Mouse (Mus musculus): ENCODE results near the gene Lman1l. TPM values are rescaled to one million over a fixed set of nuclear protein-coding genes. Genes with fewer than 3 reads are reported as not detected.

Gene Lman1l
- polyA plus RNA-seq, 1 experiment from 2014 or later = not detected

- Histone ChIP-seq H3K9ac (no peak within 1 kb of the TSS), H3K4me2 (no peak within 1 kb of the TSS), H3K36me3 (ENCODE audit: insufficient read depth) (no peaks in the 10 kb centered on the region), H3K27me3 (ENCODE audit: insufficient read depth, low read length) (peaks cover 4% of the 10 kb centered on the region; the same call in 1 of the 2 replicates), H3K27ac (ENCODE audit: low read depth) (no peak within 1 kb of the TSS), H3K4me3 (ENCODE audit: low read depth, low read length) (no peak within 1 kb of the TSS), H3K4me1 (ENCODE audit: insufficient read depth) (no peaks in the 10 kb centered on the region), H3K9me3 (ENCODE audit: low read depth, low read length) (no peaks in the 10 kb centered on the region)
- no peak for TF ChIP-seq CTCF (IDR thresholded peaks at IDR 0.05; ENCODE audit: low read depth)
- ATAC-seq (ENCODE audit: insufficient read depth) (peak; percentile 58; the same call in 1 of the 2 replicates), DNase-seq (peak; percentile 86)
- WGBS = 8% methylated on average over 24 of the region's 24 CpGs
Measured at GRCm38 (mm10) chr9:57606139-57606851, 14.3 kb downstream of the Lman1l start, which contains the start of gene Cplx3. Gene Cplx3, minus strand, starts transcription at chr9:57606281.

- H3K27ac ChIP-seq (ENCODE audit: low read depth) = no peak overlapping the region
- ATAC-seq (ENCODE audit: insufficient read depth) (no peak), DNase-seq (no peak)
- H3K9me3 ChIP-seq (ENCODE audit: low read depth, low read length) = no peaks in the 10 kb centered on the region
- WGBS = 16% methylated on average over 9 of the region's 9 CpGs
- no peak overlapping the region for H3K4me3 ChIP-seq (ENCODE audit: low read depth, low read length)
- peaks cover 4% of the 10 kb centered on the region; the same call in 1 of the 2 replicates for H3K27me3 ChIP-seq (ENCODE audit: insufficient read depth, low read length)
- no peaks in the 10 kb centered on the region for H3K4me1 ChIP-seq (ENCODE audit: insufficient read depth)
- H3K9ac ChIP-seq = no peak overlapping the region
- H3K36me3 ChIP-seq (ENCODE audit: insufficient read depth) = no peaks in the 10 kb centered on the region
- no peak overlapping the region for H3K4me2 ChIP-seq
- TF ChIP-seq CTCF (IDR thresholded peaks at IDR 0.05; ENCODE audit: low read depth) = no peak
Measured at GRCm38 (mm10) chr9:57605503-57605902, 15.1 kb downstream of the Lman1l start.

GRCm38 (mm10) chr9:57604875-57605274, 15.7 kb downstream of the Lman1l start:
- Histone ChIP-seq H3K36me3 (ENCODE audit: insufficient read depth) (no peaks in the 10 kb centered on the region), H3K9me3 (ENCODE audit: low read depth, low read length) (no peaks in the 10 kb centered on the region), H3K27me3 (ENCODE audit: insufficient read depth, low read length) (peaks cover 4% of the 10 kb centered on the region; the same call in 1 of the 2 replicates), H3K9ac (no peak overlapping the region), H3K27ac (ENCODE audit: low read depth) (no peak overlapping the region), H3K4me1 (ENCODE audit: insufficient read depth) (no peaks in the 10 kb centered on the region), H3K4me2 (no peak overlapping the region), H3K4me3 (ENCODE audit: low read depth, low read length) (no peak overlapping the region)
- DNase-seq = no peak
- TF ChIP-seq CTCF (IDR thresholded peaks at IDR 0.05; ENCODE audit: low read depth) = no peak
- WGBS = 74% methylated on average over 4 of the region's 4 CpGs
- no peak for ATAC-seq (ENCODE audit: insufficient read depth)

- Histone ChIP-seq H3K36me3 (ENCODE audit: insufficient read depth) (no peaks in the 10 kb centered on the region), H3K27ac (ENCODE audit: low read depth) (no peak overlapping the region), H3K9me3 (ENCODE audit: low read depth, low read length) (no peaks in the 10 kb centered on the region), H3K9ac (no peak overlapping the region), H3K4me2 (no peak overlapping the region), H3K27me3 (ENCODE audit: insufficient read depth, low read length) (peaks cover 4% of the 10 kb centered on the region; the same call in 1 of the 2 replicates), H3K4me1 (ENCODE audit: insufficient read depth) (no peaks in the 10 kb centered on the region), H3K4me3 (ENCODE audit: low read depth, low read length) (no peak overlapping the region)
- WGBS = 42% methylated on average over 8 of the region's 8 CpGs
- no peak for TF ChIP-seq CTCF (IDR thresholded peaks at IDR 0.05; ENCODE audit: low read depth)
- DNase-seq (no peak), ATAC-seq (ENCODE audit: insufficient read depth) (no peak)
Measured at GRCm38 (mm10) chr9:57602098-57602497, 18.5 kb downstream of the Lman1l start.

- Histone ChIP-seq H3K27me3 (ENCODE audit: insufficient read depth, low read length) (peaks cover 4% of the 10 kb centered on the region; the same call in 1 of the 2 replicates), H3K4me1 (ENCODE audit: insufficient read depth) (no peaks in the 10 kb centered on the region), H3K4me2 (no peak overlapping the region), H3K9ac (no peak overlapping the region), H3K4me3 (ENCODE audit: low read depth, low read length) (no peak overlapping the region), H3K9me3 (ENCODE audit: low read depth, low read length) (no peaks in the 10 kb centered on the region), H3K36me3 (ENCODE audit: insufficient read depth) (no peaks in the 10 kb centered on the region), H3K27ac (ENCODE audit: low read depth) (no peak overlapping the region)
- DNase-seq (no peak), ATAC-seq (ENCODE audit: insufficient read depth) (no peak)
- no peak for TF ChIP-seq CTCF (IDR thresholded peaks at IDR 0.05; ENCODE audit: low read depth)
- WGBS = 20% methylated on average over 2 of the region's 2 CpGs
Measured at GRCm38 (mm10) chr9:57601353-57601706, 19.2 kb downstream of the Lman1l start.

GRCm38 (mm10) chr9:57600620-57601352, 19.8 kb downstream of the Lman1l start:
- H3K36me3 ChIP-seq (ENCODE audit: insufficient read depth) = no peaks in the 10 kb centered on the region

More at GRCm38 (mm10) chr9:57600620-57601352, 19.8 kb downstream of the Lman1l start:
- H3K4me2 ChIP-seq = no peak overlapping the region
- H3K9me3 ChIP-seq (ENCODE audit: low read depth, low read length) = no peaks in the 10 kb centered on the region
- DNase-seq = peak; percentile 39
- no peak overlapping the region for H3K4me3 ChIP-seq (ENCODE audit: low read depth, low read length)
- WGBS = 4% methylated on average over 3 of the region's 3 CpGs
- H3K27ac ChIP-seq (ENCODE audit: low read depth) = no peak overlapping the region
- H3K27me3 ChIP-seq (ENCODE audit: insufficient read depth, low read length) = no peaks in the 10 kb centered on the region
- H3K4me1 ChIP-seq (ENCODE audit: insufficient read depth) = no peaks in the 10 kb centered on the region
- no peak for ATAC-seq (ENCODE audit: insufficient read depth)
- no peak overlapping the region for H3K9ac ChIP-seq
- no peak for TF ChIP-seq CTCF (IDR thresholded peaks at IDR 0.05; ENCODE audit: low read depth)

All from lung, embryonic 14.5 days (tissue).